Mouse (Mus musculus) hindbrain, embryonic 16.5 days (tissue): ENCODE data around the gene Gstt3. TPM values are rescaled to one million over a fixed set of nuclear protein-coding genes. Genes with fewer than 3 reads are reported as not detected.

Experiments used
- ATAC-seq: fragments of 200-750 bp; cut with Nextera tagmentation; 2 replicates; pipeline ENCODE4 v1.8.0; 2017; ENCODE audit warnings: moderate TSS enrichment, moderate library complexity
- H3K27ac ChIP-seq: fragments of 300-500 bp; sonication (generic); 2 replicates; pipeline ENCODE4 v1.5.1; 2014; ENCODE audit warnings: low read depth, mild to moderate bottlenecking, control low read depth, low read length, moderate library complexity
- H3K27me3 ChIP-seq: fragments of 300-500 bp; sonication (generic); replicated peaks from 2 replicates; pipeline ENCODE4 v1.6.1; 2014; ENCODE audit warnings: low read length; ENCODE audit not compliant: control insufficient read depth, insufficient read depth
- H3K36me3 ChIP-seq: fragments of 300-500 bp; sonication (generic); 2 replicates; pipeline ENCODE4 v1.6.1; 2014; ENCODE audit warnings: mild to moderate bottlenecking, low read length, moderate library complexity, mixed read lengths; ENCODE audit not compliant: control insufficient read depth, insufficient read depth
- H3K4me1 ChIP-seq: fragments of 300-500 bp; sonication (generic); 2 replicates; pipeline ENCODE4 v1.6.1; 2014; ENCODE audit warnings: low read depth, low read length; ENCODE audit not compliant: control insufficient read depth, insufficient read depth
- H3K4me2 ChIP-seq: fragments of 300-500 bp; sonication (generic); 2 replicates; pipeline ENCODE4 v1.6.1; 2014; ENCODE audit warnings: mild to moderate bottlenecking, low read length, control low read depth, moderate library complexity
- H3K4me3 ChIP-seq: fragments of 300-500 bp; sonication (generic); 2 replicates; pipeline ENCODE4 v1.5.1; 2014; ENCODE audit warnings: mild to moderate bottlenecking, low read length, control low read depth, moderate library complexity
- H3K9ac ChIP-seq: fragments of 300-500 bp; sonication (generic); 2 replicates; pipeline ENCODE4 v1.6.1; 2014; ENCODE audit warnings: low read depth, mild to moderate bottlenecking, control low read depth, low read length, moderate library complexity
- H3K9me3 ChIP-seq: fragments of 300-500 bp; sonication (generic); 2 replicates; pipeline ENCODE4 v1.6.1; 2014; ENCODE audit warnings: mild to moderate bottlenecking, low read length, moderate library complexity; ENCODE audit not compliant: control insufficient read depth
- WGBS: fragments of 180-500 bp; shearing (Covaris S2); extraction: QIAGEN DNeasy Blood & Tissue Kit; methylation state at CpG from one replicate; pipeline ENCODE4 v1.1.7; 2014; 5-methylcytosine and 5-hydroxymethylcytosine counted together
- polyA plus RNA-seq: library from polyadenylated mRNA; unstranded; fragments of >200 nt; fragmentation: Nextera tagmentation; extraction: Ambion mirVana; gene quantifications from 2 replicates; pipeline ENCODE4 v1.2.1, GENCODE M21; 2015

Gene Gstt3
- polyA plus RNA-seq = 1.4 and 1.5 TPM in 2 replicates

DNA sequence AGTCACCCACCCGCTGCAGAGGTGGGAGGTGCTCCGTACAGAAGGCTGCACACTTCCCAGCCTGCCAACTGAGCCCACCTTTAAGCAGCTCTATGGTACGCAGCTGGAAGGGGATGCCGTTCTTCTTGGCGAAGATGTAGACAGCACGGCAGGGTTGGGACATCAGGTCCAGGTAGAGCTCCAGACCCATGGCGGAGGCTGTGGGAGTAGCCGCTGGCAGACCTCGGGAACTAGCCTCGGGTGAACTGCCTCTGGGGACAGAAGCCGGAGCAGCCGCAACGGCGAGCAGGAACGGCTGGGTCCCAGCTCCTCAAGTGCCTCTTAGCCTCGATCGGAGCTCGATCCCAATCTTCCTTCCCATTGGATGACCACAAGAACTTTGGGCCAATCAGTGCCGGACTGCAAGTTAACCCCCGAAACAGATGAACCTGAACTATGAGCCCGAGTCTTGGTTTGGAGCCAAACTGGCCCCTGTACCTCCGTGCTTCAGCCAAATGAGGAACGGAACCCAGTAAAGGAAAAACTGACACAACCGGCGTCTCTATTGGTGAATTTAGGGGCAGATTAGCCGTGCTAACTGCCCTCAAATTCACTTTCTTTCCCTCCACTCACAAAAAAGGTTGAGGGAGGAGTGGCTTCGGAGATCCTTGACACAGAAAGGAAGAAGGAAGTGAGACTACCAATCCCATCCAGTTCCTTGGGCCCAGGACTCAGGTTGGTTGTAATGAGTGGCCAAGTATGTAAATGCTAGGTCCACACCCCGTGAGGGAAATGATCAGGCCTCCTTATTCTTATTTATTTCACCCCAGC lies at the start of gene Gstt3, which contains the start of gene Gm20441:
Gstt3 (minus strand) TSS at position 646 of the 810 bp plus-strand sequence.
Gm20441 (minus strand) TSS at position 186 of the 810 bp plus-strand sequence.
- H3K4me1 ChIP-seq = peaks cover 6% of the 10 kb centered on the region
- H3K4me2 ChIP-seq = peak within 1 kb of the TSS; percentile 70
- no peak for ATAC-seq

GRCm38 (mm10) chr10:75830275-75830670 lies 49.1 kb upstream of the Gstt3 start:
- ATAC-seq = no peak
- H3K27me3 ChIP-seq = no peaks in the 10 kb centered on the region; the same call in none of the 2 replicates
- H3K9me3 ChIP-seq = no peaks in the 10 kb centered on the region
- no peak overlapping the region for H3K9ac ChIP-seq
- H3K36me3 ChIP-seq = no peaks in the 10 kb centered on the region
- H3K4me3 ChIP-seq = no peak overlapping the region
- no peak overlapping the region for H3K4me2 ChIP-seq
- 90% methylated on average over 2 of the region's 2 CpGs for WGBS
- H3K27ac ChIP-seq = no peak overlapping the region
- H3K4me1 ChIP-seq = peaks cover 7% of the 10 kb centered on the region

More for the DNA sequence above, at the start of gene Gstt3, which contains the start of gene Gm20441:
- H3K27ac ChIP-seq = no peak within 1 kb of the TSS
- peak within 1 kb of the TSS; percentile 39 for H3K4me3 ChIP-seq
- H3K27me3 ChIP-seq = peaks cover 16% of the 10 kb centered on the region
- no peaks in the 10 kb centered on the region for H3K36me3 ChIP-seq
- no peaks in the 10 kb centered on the region for H3K9me3 ChIP-seq
- H3K9ac ChIP-seq = peak within 1 kb of the TSS; percentile 47
- under 1% methylated on average over 28 of the region's 28 CpGs for WGBS

DNA sequence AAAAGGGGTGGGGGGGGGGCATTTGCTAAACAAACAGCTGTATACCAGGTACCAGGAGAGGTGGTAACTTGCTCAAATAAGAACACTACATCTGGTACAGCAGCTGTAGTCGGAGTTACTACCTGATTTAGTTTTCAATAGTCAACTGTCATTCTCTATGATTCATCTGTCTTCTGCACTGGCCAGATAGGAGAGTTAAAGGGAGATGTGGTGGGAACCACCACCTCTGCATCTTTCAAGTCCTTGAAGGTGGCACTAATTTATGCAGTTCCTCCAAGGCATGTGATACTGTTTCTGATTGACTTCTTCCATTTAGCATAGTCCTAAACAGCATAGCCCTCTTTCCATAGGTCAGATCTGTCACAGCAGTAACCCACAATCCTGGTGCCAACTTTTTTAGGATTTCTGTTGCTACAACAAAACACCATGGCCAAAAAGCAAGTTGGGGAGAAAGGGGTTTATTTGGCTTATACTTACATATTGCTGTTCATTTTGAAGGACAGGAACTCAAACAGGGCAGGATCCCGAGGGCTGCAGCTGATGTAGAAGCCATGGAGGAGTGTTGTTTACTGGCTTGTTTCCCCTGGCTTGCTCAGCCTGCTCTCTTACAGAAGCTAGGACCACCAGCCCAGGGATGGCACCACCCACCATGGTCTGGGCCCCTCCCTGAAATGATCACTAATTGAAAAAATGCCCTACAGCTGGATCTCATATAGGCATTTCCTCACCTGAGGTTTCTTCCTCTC lies 48.5 kb upstream of the Gstt3 start:
- Histone ChIP-seq H3K9me3 (no peaks in the 10 kb centered on the region), H3K4me2 (no peak overlapping the region), H3K36me3 (no peaks in the 10 kb centered on the region), H3K27ac (no peak overlapping the region), H3K27me3 (no peaks in the 10 kb centered on the region; the same call in none of the 2 replicates), H3K4me1 (peaks cover 7% of the 10 kb centered on the region), H3K4me3 (no peak overlapping the region), H3K9ac (no peak overlapping the region)
- no peak for ATAC-seq
- 88% methylated on average over 2 of the region's 2 CpGs for WGBS

GRCm38 (mm10) chr10:75828500-75828931 lies 47.3 kb upstream of the Gstt3 start:
- Histone ChIP-seq H3K4me2 (no peak overlapping the region), H3K27me3 (no peaks in the 10 kb centered on the region; the same call in none of the 2 replicates), H3K4me1 (no peaks in the 10 kb centered on the region; the same call in 1 of the 2 replicates), H3K27ac (no peak overlapping the region), H3K9ac (no peak overlapping the region), H3K9me3 (no peaks in the 10 kb centered on the region), H3K4me3 (no peak overlapping the region), H3K36me3 (no peaks in the 10 kb centered on the region)
- peak; percentile 90 for ATAC-seq

DNA sequence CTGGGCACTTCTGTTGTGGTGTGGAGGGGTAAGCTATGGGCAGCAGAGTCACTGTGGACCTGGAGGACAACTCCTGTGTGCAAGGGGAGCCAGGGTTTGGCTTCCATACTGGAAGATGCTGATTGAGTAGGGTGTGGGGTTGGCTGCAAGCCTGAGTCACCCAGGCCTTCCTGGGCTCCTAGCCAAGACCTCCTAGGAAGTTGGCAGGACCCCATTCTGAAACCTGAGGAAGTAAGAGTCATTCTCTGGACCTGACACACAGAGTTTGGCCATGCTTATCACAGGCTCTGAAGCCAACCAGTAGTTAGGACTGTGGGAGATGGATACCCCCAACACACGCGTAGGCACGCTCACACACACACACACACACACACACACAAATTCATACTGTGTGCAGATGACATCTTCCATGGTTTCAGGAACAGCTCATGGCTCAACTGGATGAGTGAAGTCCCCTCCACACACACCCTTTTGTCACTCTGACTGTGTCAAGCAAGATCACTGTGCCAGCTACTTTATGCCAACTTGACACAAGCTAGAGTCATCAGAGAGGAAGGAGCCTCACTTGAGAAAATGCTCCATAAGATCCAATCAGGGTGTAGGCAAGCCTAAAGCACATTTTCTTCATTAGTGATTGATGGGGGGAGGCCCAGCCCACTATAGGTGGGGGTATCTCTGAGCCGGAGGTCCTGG lies 46.6 kb upstream of the Gstt3 start:
- no peaks in the 10 kb centered on the region for H3K9me3 ChIP-seq
- peak; percentile 64 for ATAC-seq
- WGBS = 94% methylated on average over 4 of the region's 4 CpGs

DNA sequence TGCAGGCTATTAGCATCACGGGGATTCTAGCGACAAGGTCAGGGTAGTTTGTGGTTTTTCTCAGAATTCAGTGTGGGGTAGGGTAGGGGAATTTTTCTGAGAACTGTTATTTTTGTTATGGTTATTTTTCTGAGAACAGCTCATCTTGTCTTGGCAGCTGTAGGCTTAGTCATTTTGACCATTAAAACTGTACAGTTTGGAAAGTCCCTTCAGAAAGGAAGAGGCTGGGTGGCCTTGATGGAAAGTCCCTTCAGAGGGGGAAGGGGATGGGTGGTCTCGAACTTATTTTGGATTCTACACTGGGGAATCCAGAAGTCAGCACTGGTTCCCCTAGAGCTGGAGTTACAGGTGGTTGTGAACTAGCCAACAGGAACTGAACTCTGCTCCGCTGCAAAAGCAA lies 43.3 kb upstream of the Gstt3 start:
- Histone ChIP-seq H3K4me1 (no peaks in the 10 kb centered on the region; the same call in 1 of the 2 replicates), H3K9ac (no peak overlapping the region), H3K9me3 (no peaks in the 10 kb centered on the region), H3K4me2 (no peak overlapping the region), H3K27me3 (no peaks in the 10 kb centered on the region), H3K4me3 (no peak overlapping the region), H3K27ac (no peak overlapping the region), H3K36me3 (no peaks in the 10 kb centered on the region)
- WGBS = 87% methylated on average over 4 of the region's 4 CpGs
- no peak for ATAC-seq

More for the DNA sequence above, 46.6 kb upstream of the Gstt3 start:
- H3K36me3 ChIP-seq = no peaks in the 10 kb centered on the region
- H3K9ac ChIP-seq = no peak overlapping the region
- H3K4me3 ChIP-seq = no peak overlapping the region
- no peaks in the 10 kb centered on the region for H3K27me3 ChIP-seq
- H3K27ac ChIP-seq = no peak overlapping the region
- no peaks in the 10 kb centered on the region; the same call in 1 of the 2 replicates for H3K4me1 ChIP-seq
- H3K4me2 ChIP-seq = no peak overlapping the region

DNA sequence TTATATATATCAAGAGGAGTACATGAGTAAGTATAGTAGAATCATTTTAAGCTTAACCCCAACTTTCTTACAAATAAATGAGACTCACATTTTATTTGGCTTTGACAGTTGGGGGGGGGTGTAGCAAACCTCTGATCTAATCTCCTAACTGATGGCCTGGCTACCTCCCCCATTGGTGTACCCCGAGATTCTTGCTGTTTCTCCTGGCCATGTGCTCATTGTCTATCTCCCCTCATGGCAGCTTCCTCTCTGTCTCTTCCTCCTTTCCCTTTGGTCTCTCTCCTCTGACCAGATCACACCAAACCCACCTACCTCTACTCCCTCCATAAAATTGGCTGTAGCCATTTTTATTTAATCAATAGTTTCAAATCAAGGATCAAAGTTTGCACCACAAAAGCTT lies 42.6 kb upstream of the Gstt3 start:
- 96% methylated on average over 1 of the region's 1 CpGs for WGBS
- ATAC-seq = no peak
- H3K27me3 ChIP-seq = no peaks in the 10 kb centered on the region

GRCm38 (mm10) chr10:75822443-75822842 lies 41.2 kb upstream of the Gstt3 start, which contains the start of gene Gstt4:
TSS of gene Gstt4 (minus strand) at chr10:75822543.
- no peak within 1 kb of the TSS for H3K9ac ChIP-seq
- no peak within 1 kb of the TSS for H3K4me2 ChIP-seq
- no peak for ATAC-seq
- H3K4me1 ChIP-seq = no peaks in the 10 kb centered on the region
- 93% methylated on average over 2 of the region's 2 CpGs for WGBS
- H3K4me3 ChIP-seq = no peak within 1 kb of the TSS
- H3K36me3 ChIP-seq = no peaks in the 10 kb centered on the region
- no peaks in the 10 kb centered on the region for H3K27me3 ChIP-seq
- no peak within 1 kb of the TSS for H3K27ac ChIP-seq
- H3K9me3 ChIP-seq = no peaks in the 10 kb centered on the region

More for the DNA sequence above, 42.6 kb upstream of the Gstt3 start:
- Histone ChIP-seq H3K9me3 (no peaks in the 10 kb centered on the region), H3K4me3 (no peak overlapping the region), H3K36me3 (no peaks in the 10 kb centered on the region), H3K27ac (no peak overlapping the region), H3K4me1 (no peaks in the 10 kb centered on the region; the same call in 1 of the 2 replicates), H3K4me2 (no peak overlapping the region), H3K9ac (no peak overlapping the region)
